Mouse (Mus musculus): ENCODE data around the gene Hlx.

- TF ChIP-seq GATA1 (IDR thresholded peaks at IDR 0.05; ENCODE audit: borderline replicate concordance, low read length) (no peak), FLI1 (IDR thresholded peaks at IDR 0.05; ENCODE audit: low read length) (no peak)
These were observed 7.1 kb downstream of the Hlx start for GRCm38 (mm10) chr1:184725318-184725790.
